In the genomic region with DNA sequence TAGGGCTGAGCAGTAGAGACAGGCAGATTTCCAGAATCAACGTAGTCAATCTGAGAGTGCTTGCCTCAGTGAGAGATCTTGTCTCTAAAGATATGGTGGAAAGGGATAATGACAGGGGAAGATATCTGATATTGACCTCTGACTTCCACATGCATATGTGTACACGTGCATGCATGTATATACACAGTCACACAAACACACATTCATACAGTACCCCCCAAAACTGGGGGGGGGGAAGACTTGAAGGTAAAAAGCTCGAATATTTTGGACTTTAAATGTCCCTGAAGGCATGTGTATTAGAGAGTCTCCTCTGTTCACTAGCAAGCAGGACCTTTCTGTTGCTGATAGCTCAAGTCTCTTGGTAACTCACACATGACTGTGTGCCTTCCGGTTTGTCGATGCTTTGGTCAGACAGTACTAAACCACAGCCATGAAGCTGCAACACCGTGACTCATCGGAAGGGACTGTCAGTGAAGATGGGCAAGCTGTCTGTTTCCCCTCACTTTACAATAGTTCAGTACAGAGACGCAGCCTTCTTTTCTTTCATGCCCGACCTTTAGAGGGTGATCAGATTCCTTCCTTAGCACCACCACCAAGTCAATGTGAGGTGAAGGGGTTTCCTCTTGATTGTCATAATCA, we compare ENCODE assay signal across 21 mouse cellular contexts. TPM values are rescaled to one million over a fixed set of nuclear protein-coding genes. Genes with fewer than 3 reads are reported as not detected.
A peak's percentile ranks its signal among the peaks of the same experiment; 100 is the strongest.
DNase-seq lines count a peak whose midpoint lies in the region; ATAC-seq and TF ChIP-seq lines count a peak whose summit lies in the region.
"Had no signal": no experiment of that assay in that cellular context is flagged by ENCODE, and none has a peak within 500 bp of the region (broad histone marks: within the 10 kb centered on the region; RNA-seq: fewer than 3 reads in every experiment).

No protein-coding gene starts in this region.

- no peak overlapping the region for H3K4me3 ChIP-seq in liver, postnatal 0 days (ENCODE audit: low read depth, low read length)
- H3K4me3 ChIP-seq in liver, embryonic 11.5 days (ENCODE audit: low read depth, low read length), result no peak overlapping the region
- no peak overlapping the region for H3K4me3 ChIP-seq in intestine, embryonic 15.5 days (replicated peaks)
- H3K4me3 ChIP-seq: embryonic facial prominence, embryonic 13.5 days; forebrain, embryonic 12.5 days; gastrocnemius, adult 2 months; heart, embryonic 12.5 days had no signal

- ATAC-seq in liver, postnatal 0 days, result no peak
- ATAC-seq in liver, embryonic 11.5 days (replicated peaks; ENCODE audit: low FRiP score), result no peak
- ATAC-seq in neutrophil, adult 5-6 weeks (ENCODE audit: extremely low read depth, insufficient number of reproducible peaks, low FRiP score, poor library complexity, severe bottlenecking), result peak; percentile 71
- ATAC-seq in intestine, embryonic 15.5 days, result no peak
- ATAC-seq: midbrain, embryonic 16.5 days had no signal

- 53% methylated on average over 9 of the region's 9 CpGs for WGBS in liver, postnatal 0 days (ENCODE audit: insufficient replicate concordance)
- WGBS in liver, embryonic 11.5 days, result 54% methylated on average over 9 of the region's 9 CpGs
- 72% methylated on average over 9 of the region's 9 CpGs for WGBS in intestine, embryonic 15.5 days

- no peak for TF ChIP-seq CTCF in liver, postnatal 0 days (IDR thresholded peaks at IDR 0.05; ENCODE audit: low read depth)

- DNase-seq in liver, postnatal 0 days, result peak; percentile 20
- DNase-seq in liver, embryonic 11.5 days (ENCODE audit: low spot score), result no peak
- peak; percentile 34 for DNase-seq in MN1 (ENCODE audit: low spot score)
- peak; percentile 14 for DNase-seq in lung, postnatal 10 days
- no peak for DNase-seq in urinary bladder, postnatal 10 days (ENCODE audit: low spot score)
- DNase-seq in retina, embryonic 14.5 days (ENCODE audit: low spot score), result no peak
- DNase-seq: cerebellum, adult 9-11 months; gastrocnemius, adult 2 months; right cerebral cortex, postnatal 25 days; thymus, postnatal 4 days had no signal

- no peaks in the 10 kb centered on the region for H3K27me3 ChIP-seq in liver, postnatal 0 days (ENCODE audit: insufficient read depth, low read length)
- no peaks in the 10 kb centered on the region for H3K27me3 ChIP-seq in liver, embryonic 11.5 days (replicated peaks; ENCODE audit: control insufficient read depth, insufficient read depth, low read length)
- no peaks in the 10 kb centered on the region for H3K27me3 ChIP-seq in intestine, embryonic 15.5 days (replicated peaks)
- H3K27me3 ChIP-seq: embryonic facial prominence, embryonic 13.5 days; forebrain, embryonic 12.5 days; heart, embryonic 12.5 days had no signal

- H3K9ac ChIP-seq in liver, postnatal 0 days (replicated peaks), result no peak overlapping the region
- no peak overlapping the region for H3K9ac ChIP-seq in liver, embryonic 11.5 days (ENCODE audit: low read depth, low read length)
- no peak overlapping the region for H3K9ac ChIP-seq in intestine, embryonic 15.5 days
- H3K9ac ChIP-seq: embryonic facial prominence, embryonic 13.5 days; forebrain, embryonic 12.5 days; heart, embryonic 12.5 days; liver, embryonic 14.5 days had no signal

- no peaks in the 10 kb centered on the region for H3K36me3 ChIP-seq in liver, postnatal 0 days (replicated peaks; ENCODE audit: insufficient read depth, low read length)
- H3K36me3 ChIP-seq in liver, embryonic 11.5 days (ENCODE audit: control insufficient read depth, insufficient read depth, low read length), result no peaks in the 10 kb centered on the region
- no peaks in the 10 kb centered on the region for H3K36me3 ChIP-seq in intestine, embryonic 15.5 days
- H3K36me3 ChIP-seq: embryonic facial prominence, embryonic 13.5 days; forebrain, embryonic 12.5 days; G1E; heart, embryonic 12.5 days had no signal

- TF ChIP-seq EP300 in liver, postnatal 0 days (IDR thresholded peaks at IDR 0.05; ENCODE audit: low read depth), result no peak

- H3K4me1 ChIP-seq in liver, postnatal 0 days (ENCODE audit: insufficient read depth), result no peaks in the 10 kb centered on the region; the same call in 1 of the 2 replicates
- no peaks in the 10 kb centered on the region for H3K4me1 ChIP-seq in liver, embryonic 11.5 days (replicated peaks; ENCODE audit: control insufficient read depth, insufficient read depth, low read length)
- peaks cover 10% of the 10 kb centered on the region; the same call in 1 of the 2 replicates for H3K4me1 ChIP-seq in intestine, embryonic 15.5 days (replicated peaks)
- H3K4me1 ChIP-seq: heart, embryonic 12.5 days had no signal

- H3K27ac ChIP-seq in liver, postnatal 0 days (ENCODE audit: low read depth), result no peak overlapping the region
- H3K27ac ChIP-seq in liver, embryonic 11.5 days (ENCODE audit: low read depth, low read length), result no peak overlapping the region
- H3K27ac ChIP-seq in intestine, embryonic 15.5 days, result no peak overlapping the region
- H3K27ac ChIP-seq: embryonic facial prominence, embryonic 13.5 days; forebrain, embryonic 12.5 days; gastrocnemius, adult 2 months; liver, embryonic 14.5 days had no signal

- no peaks in the 10 kb centered on the region for H3K9me3 ChIP-seq in liver, postnatal 0 days (ENCODE audit: low read length)
- no peaks in the 10 kb centered on the region for H3K9me3 ChIP-seq in liver, embryonic 11.5 days (ENCODE audit: control insufficient read depth, low read length)
- no peaks in the 10 kb centered on the region for H3K9me3 ChIP-seq in intestine, embryonic 15.5 days
- H3K9me3 ChIP-seq: embryonic facial prominence, embryonic 13.5 days; forebrain, embryonic 12.5 days; G1E; heart, embryonic 12.5 days had no signal

- H3K4me2 ChIP-seq in liver, postnatal 0 days (ENCODE audit: low read depth, low read length), result no peak overlapping the region
- no peak overlapping the region for H3K4me2 ChIP-seq in liver, embryonic 11.5 days
- no peak overlapping the region for H3K4me2 ChIP-seq in intestine, embryonic 15.5 days (replicated peaks)
- H3K4me2 ChIP-seq: embryonic facial prominence, embryonic 13.5 days; forebrain, embryonic 12.5 days; heart, embryonic 12.5 days had no signal

RNA-seq across cellular contexts. Expression of gene Gm14214, which starts 37.2 kb away (rescaled TPM):
- not detected in 2 replicates for polyA plus RNA-seq in liver, postnatal 0 days (2015; fragmentation: Nextera tagmentation; extraction: Ambion mirVana)
- polyA plus RNA-seq in liver, embryonic 11.5 days (2014; fragmentation: Nextera tagmentation; extraction: Ambion mirVana), result not detected in 2 replicates
- not detected in 2 replicates for total RNA-seq in neutrophil, adult 5-6 weeks (2017)
- polyA plus RNA-seq in intestine, embryonic 15.5 days (2015; fragmentation: Nextera tagmentation; extraction: Ambion mirVana), result not detected in 2 replicates
- total RNA-seq: G1E; gastrocnemius, adult 2 months had no signal
- polyA plus RNA-seq: embryonic facial prominence, embryonic 13.5 days; forebrain, embryonic 12.5 days; G1E; heart, embryonic 12.5 days; hindbrain, embryonic 11.5 days; kidney, embryonic 16.5 days; liver, embryonic 14.5 days; midbrain, embryonic 16.5 days; stomach, embryonic 14.5 days had no signal

RNA-seq across cellular contexts. Expression of gene Raly, which starts 58.3 kb away (rescaled TPM):
- 10.0 and 12.1 TPM in 2 replicates for polyA plus RNA-seq in liver, postnatal 0 days (2015; fragmentation: Nextera tagmentation; extraction: Ambion mirVana)
- 59.5 and 66.2 TPM in 2 replicates for polyA plus RNA-seq in liver, embryonic 11.5 days (2014; fragmentation: Nextera tagmentation; extraction: Ambion mirVana)
- total RNA-seq in neutrophil, adult 5-6 weeks (2017), result 106 and 108 TPM in 2 replicates
- polyA plus RNA-seq in intestine, embryonic 15.5 days (2015; fragmentation: Nextera tagmentation; extraction: Ambion mirVana), result 31.6 and 34.6 TPM in 2 replicates

RNA-seq across cellular contexts. Expression of gene a, which starts 58.6 kb away (rescaled TPM):
- 0.31 TPM in 1 of 2 replicates, not detected in the other for polyA plus RNA-seq in liver, postnatal 0 days (2015; fragmentation: Nextera tagmentation; extraction: Ambion mirVana)
- polyA plus RNA-seq in liver, embryonic 11.5 days (2014; fragmentation: Nextera tagmentation; extraction: Ambion mirVana), result 0.62 TPM in 1 of 2 replicates, not detected in the other
- total RNA-seq in neutrophil, adult 5-6 weeks (2017), result not detected in 2 replicates
- polyA plus RNA-seq in intestine, embryonic 15.5 days (2015; fragmentation: Nextera tagmentation; extraction: Ambion mirVana), result 0.63 and 0.73 TPM in 2 replicates
- total RNA-seq: G1E; gastrocnemius, adult 2 months had no signal
- polyA plus RNA-seq: heart, embryonic 12.5 days; stomach, embryonic 14.5 days had no signal

Comparison
In these comparisons a context has a peak if more than half of its experiments do, and no peak if none do; other contexts are left out.
1. DNase-seq: peak in liver, postnatal 0 days (single experiment), MN1 (single experiment) and lung, postnatal 10 days (single experiment); none in liver, embryonic 11.5 days (single experiment), urinary bladder, postnatal 10 days (single experiment) and retina, embryonic 14.5 days (single experiment).